15 mouse cellular contexts compared by ENCODE assay signal in the genomic region with DNA sequence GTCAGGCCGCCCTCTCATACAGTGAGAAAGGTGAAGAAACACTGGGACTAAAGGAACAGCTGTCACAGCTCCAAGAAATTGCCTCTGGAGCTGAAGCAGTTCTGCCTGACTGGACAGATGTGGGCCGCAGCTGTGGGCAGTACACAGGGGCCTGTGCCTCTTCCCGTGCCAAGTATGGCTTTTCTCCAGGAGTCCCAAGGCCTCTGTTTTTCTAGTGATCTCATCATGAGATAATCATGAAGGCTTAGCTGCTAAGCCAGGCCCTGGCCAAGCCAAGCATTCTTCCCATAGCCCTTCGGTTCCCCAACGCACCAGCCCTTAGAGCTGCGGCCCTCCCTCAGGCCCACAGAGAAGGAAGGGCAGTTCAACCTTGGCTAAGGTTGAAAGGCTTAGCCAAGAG.
DNase-seq lines count a peak whose midpoint lies in the region; ATAC-seq and TF ChIP-seq lines count a peak whose summit lies in the region.
"Had no signal": no experiment of that assay in that cellular context is flagged by ENCODE, and none has a peak within 500 bp of the region (broad histone marks: within the 10 kb centered on the region; RNA-seq: fewer than 3 reads in every experiment).

No protein-coding gene starts in this region.

- ATAC-seq in kidney, embryonic 15.5 days (replicated peaks; ENCODE audit: low FRiP score): peak; percentile 74
- ATAC-seq: inflammation-experienced regulatory T-cells, adult 6 months; lung, postnatal 0 days; midbrain, embryonic 15.5 days had no signal

- no peak for TF ChIP-seq CTCF in layer of hippocampus, adult 2 months (conservative IDR thresholded peaks at IDR 0.05)

- no peaks in the 10 kb centered on the region for H3K36me3 ChIP-seq in kidney, embryonic 15.5 days
- H3K36me3 ChIP-seq: heart, embryonic 15.5 days; midbrain, embryonic 15.5 days had no signal

- no peak overlapping the region for H3K4me2 ChIP-seq in kidney, embryonic 15.5 days
- H3K4me2 ChIP-seq: heart, embryonic 15.5 days; liver, embryonic 11.5 days; midbrain, embryonic 15.5 days had no signal

- peaks cover 22% of the 10 kb centered on the region for H3K4me1 ChIP-seq in kidney, embryonic 15.5 days
- H3K4me1 ChIP-seq: heart, embryonic 15.5 days had no signal

- peak; percentile 5 for DNase-seq in kidney, adult 11 months
- no peak for DNase-seq in kidney, postnatal 25 days
- DNase-seq in MN1 (ENCODE audit: low spot score): peak; percentile 76
- peak; percentile 64 to 86 for DNase-seq in adrenal gland, adult (ENCODE audit: inconsistent age in 2 of 2, low spot score in 1 of 2)
- DNase-seq in thymus, postnatal 25 days: no peak
- DNase-seq in frontal cortex, adult 2 months (ENCODE audit: extremely low spot score in 1 of 2, low spot score in 1 of 2): no peak
- no peak for DNase-seq in layer of hippocampus, adult 2 months (ENCODE audit: low spot score in 2 of 2)
- DNase-seq: layer of hippocampus, postnatal 36 days had no signal

- peak overlapping the region; percentile 60 for H3K27ac ChIP-seq in kidney, embryonic 15.5 days
- no peak overlapping the region for H3K27ac ChIP-seq in layer of hippocampus, adult 2 months
- H3K27ac ChIP-seq: heart, embryonic 15.5 days; midbrain, embryonic 15.5 days; stomach, postnatal 0 days had no signal

- H3K9ac ChIP-seq in kidney, embryonic 15.5 days: no peak overlapping the region
- H3K9ac ChIP-seq: heart, embryonic 15.5 days; midbrain, embryonic 15.5 days had no signal

- no peaks in the 10 kb centered on the region for H3K9me3 ChIP-seq in kidney, embryonic 15.5 days (replicated peaks)
- H3K9me3 ChIP-seq: heart, embryonic 15.5 days; midbrain, embryonic 15.5 days had no signal

- 43% methylated on average over 6 of the region's 6 CpGs for WGBS in kidney, embryonic 15.5 days

- no peak overlapping the region for H3K4me3 ChIP-seq in kidney, embryonic 15.5 days (replicated peaks)
- no peak overlapping the region for H3K4me3 ChIP-seq in layer of hippocampus, adult 2 months
- H3K4me3 ChIP-seq: heart, embryonic 15.5 days; midbrain, embryonic 15.5 days had no signal

- 0 out of 2 replicates have a peak, but pooled peaks cover 8% of the 10 kb centered on the region for H3K27me3 ChIP-seq in kidney, embryonic 15.5 days

Comparison
In these comparisons a context has a peak if more than half of its experiments do, and no peak if none do; other contexts are left out.
1. DNase-seq: peak in kidney, adult 11 months (single experiment), MN1 (single experiment) and adrenal gland, adult (2 of 2); none in kidney, postnatal 25 days (0 of 2), thymus, postnatal 25 days (single experiment), frontal cortex, adult 2 months (0 of 2) and layer of hippocampus, adult 2 months (0 of 2).